Mouse (Mus musculus) cerebellum, adult 2 months (tissue): ENCODE measurements around the gene Capn3. TPM values are rescaled to one million over a fixed set of nuclear protein-coding genes. Genes with fewer than 3 reads are reported as not detected.

Experiments
- DNase-seq, 2 experiments: peaks; one replicate each; pipeline ENCODE4 v3.0.0; 2021
- H3K27ac ChIP-seq: fragments of 200-500 bp; 2 replicates; pipeline ENCODE4 v1.5.1; 2012; ENCODE audit warnings: low read length, control low read depth, inconsistent platforms; ENCODE audit not compliant: insufficient read depth
- H3K27me3 ChIP-seq: fragments of 200-500 bp; 2 replicates; pipeline ENCODE4 v1.6.1; 2012; ENCODE audit warnings: inconsistent platforms, mild to moderate bottlenecking, low read length, moderate library complexity; ENCODE audit not compliant: control insufficient read depth, insufficient read depth
- H3K4me1 ChIP-seq: fragments of 200-500 bp; 2 replicates; pipeline ENCODE4 v1.6.1; 2011; ENCODE audit warnings: low read length; ENCODE audit not compliant: control insufficient read depth, insufficient read depth
- H3K4me3 ChIP-seq: fragments of 200-500 bp; replicated peaks from 2 replicates; pipeline ENCODE3; 2011; ENCODE audit warnings: mild to moderate bottlenecking, low read depth, low read length, control low read depth; ENCODE audit not compliant: insufficient read depth
- CTCF ChIP-seq: fragments of 200-500 bp; IDR thresholded peaks from 2 replicates; pipeline ENCODE4 v1.5.1; 2011; ENCODE audit warnings: low read depth, mild to moderate bottlenecking, control low read depth, low read length, moderate library complexity, borderline replicate concordance; ENCODE audit not compliant: insufficient read depth
- POLR2A ChIP-seq: fragments of 200-500 bp; IDR thresholded peaks from 2 replicates; pipeline ENCODE4 v1.6.1; 2011; ENCODE audit warnings: low read length, control low read depth, borderline replicate concordance; ENCODE audit not compliant: insufficient read depth
- WGBS: fragments of 180-500 bp; shearing (Covaris S2); methylation state at CpG from one replicate; pipeline ENCODE4 v1.1.7; 2018; 5-methylcytosine and 5-hydroxymethylcytosine counted together
- polyA plus RNA-seq: library from polyadenylated mRNA; depleted of rRNA; stranded (reverse); fragments of >200 nt; gene quantifications from 2 replicates; pipeline ENCODE4 v1.2.3, GENCODE M21; 2012

Capn3 gene
- polyA plus RNA-seq, 1 experiment: 1.7 TPM

DNA sequence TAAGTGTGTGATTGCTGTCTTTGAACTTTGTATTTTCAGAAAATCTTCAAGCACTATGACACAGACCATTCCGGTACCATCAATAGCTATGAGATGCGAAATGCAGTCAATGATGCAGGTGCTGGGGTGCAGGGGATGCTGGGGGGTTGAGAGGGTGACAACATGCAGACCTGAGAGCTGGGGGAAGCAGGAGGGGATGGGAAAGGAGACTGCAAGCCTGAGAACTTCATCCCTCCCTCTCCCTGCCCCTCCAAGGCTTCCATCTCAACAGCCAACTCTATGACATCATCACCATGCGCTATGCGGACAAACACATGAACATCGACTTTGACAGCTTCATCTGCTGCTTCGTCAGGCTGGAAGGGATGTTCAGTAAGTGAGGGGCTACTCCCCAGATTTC is 47.3 kb downstream of the Capn3 start:
- no peak for DNase-seq
- no peaks in the 10 kb centered on the region for H3K27me3 ChIP-seq
- TF ChIP-seq CTCF (no peak), POLR2A (no peak)
- H3K4me3 ChIP-seq: no peak overlapping the region
- no peak overlapping the region for H3K27ac ChIP-seq
- 75% methylated on average over 6 of the region's 6 CpGs for WGBS
- no peaks in the 10 kb centered on the region; the same call in 1 of the 2 replicates for H3K4me1 ChIP-seq

DNA sequence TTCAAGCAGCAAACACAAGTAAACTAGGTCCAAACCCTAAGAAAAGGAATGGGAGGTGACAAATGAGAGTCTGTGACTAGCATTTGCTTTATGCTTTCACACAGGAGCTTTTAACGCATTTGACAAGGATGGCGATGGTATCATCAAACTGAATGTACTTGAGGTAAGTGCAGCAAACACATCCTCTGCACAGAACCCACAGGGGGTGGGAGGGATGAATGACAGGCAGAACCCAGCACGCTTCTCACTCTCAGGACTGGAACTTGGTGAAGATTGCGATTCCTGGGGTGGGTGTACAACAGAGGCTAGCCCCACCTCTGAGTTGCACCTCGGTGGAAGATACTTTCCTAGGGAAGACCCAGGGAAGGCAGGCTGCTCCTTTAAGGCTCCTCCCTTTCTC is 48.2 kb downstream of the Capn3 start:
- WGBS: 82% methylated on average over 5 of the region's 5 CpGs
- no peaks in the 10 kb centered on the region for H3K27me3 ChIP-seq
- H3K4me3 ChIP-seq: no peak overlapping the region
- DNase-seq: no peak
- TF ChIP-seq CTCF (no peak), POLR2A (no peak)
- no peaks in the 10 kb centered on the region; the same call in 1 of the 2 replicates for H3K4me1 ChIP-seq
- H3K27ac ChIP-seq: no peak overlapping the region

DNA sequence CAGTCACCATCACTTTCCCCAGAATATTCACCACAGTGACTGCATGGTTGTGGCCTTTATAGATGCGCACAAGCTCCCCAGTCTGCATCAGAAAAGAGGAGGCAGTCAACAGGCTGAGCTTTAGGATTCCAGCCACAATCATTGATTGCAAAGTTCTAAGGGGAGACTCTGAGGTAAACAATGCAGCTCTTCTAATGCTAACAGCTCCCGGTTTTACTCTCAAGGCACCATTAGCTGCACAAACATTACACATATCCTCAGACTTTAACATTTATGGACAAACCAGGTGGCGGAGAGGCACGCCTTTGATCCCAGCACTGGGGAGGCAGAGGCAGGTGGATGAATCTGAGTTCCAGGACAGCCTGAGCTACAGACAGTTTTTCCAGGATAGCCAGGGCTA is 58.4 kb downstream of the Capn3 start:
- no peak for DNase-seq
- TF ChIP-seq CTCF (no peak), POLR2A (no peak)
- 96% methylated on average over 4 of the region's 4 CpGs for WGBS

DNA sequence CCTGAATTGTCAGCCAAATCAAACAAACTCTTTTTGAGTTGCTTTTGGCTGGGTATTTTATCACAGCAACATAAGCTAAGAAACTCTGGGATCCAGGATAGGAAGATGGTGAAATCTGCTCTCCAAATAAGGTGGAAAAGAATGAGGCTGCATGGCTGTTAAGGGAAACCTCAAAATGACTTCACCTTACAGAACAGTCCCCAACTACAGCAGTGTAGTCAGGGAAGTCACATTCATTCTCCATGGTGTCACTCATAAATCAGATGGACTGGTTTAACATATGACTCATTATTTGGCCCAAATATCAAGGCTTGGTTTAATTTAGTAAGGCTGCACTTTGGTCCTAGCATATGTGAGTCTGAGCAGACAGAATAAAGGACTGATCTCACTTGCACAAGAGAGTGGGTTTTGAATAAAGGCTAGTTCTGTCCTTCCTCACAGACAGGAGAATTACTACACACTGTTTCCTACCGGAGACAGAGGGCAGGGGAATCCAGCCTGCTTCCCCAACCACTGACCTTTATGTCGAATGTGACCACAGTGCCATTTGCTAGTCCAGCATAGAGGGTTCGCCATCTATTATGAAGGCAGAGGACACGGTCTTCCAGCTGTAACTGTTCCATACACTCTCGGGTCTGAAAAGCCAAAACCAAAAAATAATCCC is 62.9 kb downstream of the Capn3 start:
- H3K4me3 ChIP-seq: no peak overlapping the region
- 92% methylated on average over 5 of the region's 5 CpGs for WGBS
- H3K4me1 ChIP-seq: no peaks in the 10 kb centered on the region
- TF ChIP-seq CTCF: no peak
- TF ChIP-seq POLR2A: no peak
- no peak for DNase-seq
- H3K27ac ChIP-seq: no peak overlapping the region
- no peaks in the 10 kb centered on the region for H3K27me3 ChIP-seq

More for the DNA sequence above, 58.4 kb downstream of the Capn3 start:
- no peaks in the 10 kb centered on the region for H3K4me1 ChIP-seq
- H3K27me3 ChIP-seq: no peaks in the 10 kb centered on the region
- H3K27ac ChIP-seq: no peak overlapping the region
- no peak overlapping the region for H3K4me3 ChIP-seq

DNA sequence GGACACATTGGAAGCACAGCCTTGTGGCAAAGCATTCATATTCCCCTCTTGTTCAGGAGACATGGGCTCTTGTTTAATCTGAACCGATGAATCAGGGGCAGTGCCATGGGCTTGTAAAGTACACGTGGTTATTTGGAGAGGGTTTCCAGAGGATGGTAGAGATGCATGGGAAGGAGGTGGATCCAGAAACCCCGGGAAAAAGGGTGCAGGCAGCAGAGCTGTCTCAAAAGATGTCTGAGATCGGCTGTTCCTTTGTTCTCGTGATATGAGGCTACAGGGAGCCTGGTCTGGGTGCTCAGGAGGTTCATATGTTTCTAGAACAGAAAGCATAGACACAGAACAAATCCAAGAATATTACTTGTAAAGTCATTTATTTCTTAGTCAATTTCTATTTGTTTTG is 71.0 kb downstream of the Capn3 start:
- Histone ChIP-seq H3K27me3 (no peaks in the 10 kb centered on the region), H3K27ac (no peak overlapping the region), H3K4me3 (no peak overlapping the region), H3K4me1 (no peaks in the 10 kb centered on the region)
- DNase-seq: no peak
- 89% methylated on average over 5 of the region's 5 CpGs for WGBS
- no peak for TF ChIP-seq CTCF
- no peak for TF ChIP-seq POLR2A

DNA sequence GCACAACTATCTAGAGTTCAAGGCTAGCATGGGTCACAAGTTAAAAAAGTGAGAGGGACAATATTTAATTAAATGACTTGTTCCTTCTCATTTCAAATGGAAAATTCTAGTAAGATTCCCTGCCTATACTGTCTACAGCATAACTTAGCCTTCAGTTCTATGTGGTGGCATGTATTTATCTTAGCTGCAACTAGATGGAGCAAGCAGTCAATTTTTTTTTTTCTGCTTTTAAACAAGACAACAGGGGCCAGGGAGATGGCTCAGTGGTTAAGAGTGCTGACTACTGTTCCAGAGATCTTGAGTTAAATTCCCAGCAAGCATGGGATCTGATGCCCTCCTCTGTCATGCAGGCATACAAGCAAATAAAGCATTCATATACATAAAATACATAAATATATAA is 73.7 kb downstream of the Capn3 start:
- Histone ChIP-seq H3K4me3 (no peak overlapping the region), H3K4me1 (no peaks in the 10 kb centered on the region), H3K27ac (no peak overlapping the region), H3K27me3 (no peaks in the 10 kb centered on the region)
- DNase-seq: no peak
- TF ChIP-seq CTCF (no peak), POLR2A (no peak)

DNA sequence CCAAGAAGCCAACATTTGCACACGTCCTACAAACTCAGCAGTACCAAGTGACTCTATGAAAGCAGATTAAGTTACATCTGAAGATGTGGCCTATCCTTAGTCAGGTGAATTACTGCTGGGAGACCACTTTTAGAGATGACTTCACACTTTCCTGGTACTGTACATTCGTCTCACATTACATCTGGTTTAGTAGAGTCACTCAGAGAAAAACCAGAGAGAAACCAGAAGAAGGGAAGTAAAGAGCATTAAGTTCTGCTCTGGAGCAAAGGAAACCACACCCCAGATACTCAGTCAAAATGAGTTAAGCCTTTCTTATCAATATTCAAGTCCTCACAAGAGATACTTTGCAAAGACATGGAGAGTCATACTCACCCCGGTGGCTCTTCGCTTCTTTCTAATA is 75.4 kb downstream of the Capn3 start:
- 94% methylated on average over 4 of the region's 4 CpGs for WGBS
- TF ChIP-seq POLR2A: no peak
- TF ChIP-seq CTCF: no peak
- DNase-seq: no peak
- Histone ChIP-seq H3K4me1 (no peaks in the 10 kb centered on the region), H3K4me3 (no peak overlapping the region), H3K27me3 (no peaks in the 10 kb centered on the region), H3K27ac (no peak overlapping the region)

DNA sequence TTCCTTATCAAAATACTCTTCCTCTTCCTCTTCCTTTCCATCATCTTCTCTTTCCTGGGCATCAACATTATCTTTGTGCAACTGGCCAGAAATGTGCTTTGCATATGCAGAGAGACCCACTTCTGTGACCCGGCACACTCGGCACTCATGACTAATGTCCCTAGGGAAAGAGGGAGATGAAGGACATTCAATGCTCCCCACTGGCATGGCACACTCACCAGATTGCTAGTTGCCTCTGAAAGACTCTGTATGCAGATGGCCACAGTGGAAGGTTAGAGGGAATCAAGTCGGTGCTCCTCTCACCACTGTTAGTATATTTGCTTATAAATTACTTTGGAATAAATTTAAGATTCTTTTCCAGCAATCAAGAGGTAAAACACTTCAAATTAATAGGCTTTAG is 83.5 kb downstream of the Capn3 start:
- no peak for TF ChIP-seq POLR2A
- TF ChIP-seq CTCF: no peak
- DNase-seq: peak in 1 of 2 experiments; percentile 12
- peaks cover 9% of the 10 kb centered on the region; the same call in 1 of the 2 replicates for H3K4me1 ChIP-seq
- H3K4me3 ChIP-seq: no peak overlapping the region
- WGBS: 3% methylated on average over 3 of the region's 3 CpGs
- 0 out of 2 replicates have a peak overlapping the region, but pooled peaks have one; percentile 39 for H3K27ac ChIP-seq
- H3K27me3 ChIP-seq: no peaks in the 10 kb centered on the region
